Mouse (Mus musculus) c-Kit-positive CD71-positive TER-119-positive erythroid progenitor cells, embryonic 14.5 days (primary cell): ENCODE measurements around the gene Kif24.

Experiments
- DNase-seq: peaks from one replicate; pipeline ENCODE4 v3.0.0-alpha.2; 2013; ENCODE audit warnings: low spot score

The Kif24 gene

GRCm38 (mm10) chr4:41347839-41348238, 116.8 kb downstream of the Kif24 start:
- no peak for DNase-seq

- no peak for DNase-seq
Observed at GRCm38 (mm10) chr4:41346011-41346410, 118.7 kb downstream of the Kif24 start.

GRCm38 (mm10) chr4:41340912-41341550, 123.7 kb downstream of the Kif24 start:
- no peak for DNase-seq
